Comparison of ENCODE assay signal across 26 mouse cellular contexts in the genomic region with DNA sequence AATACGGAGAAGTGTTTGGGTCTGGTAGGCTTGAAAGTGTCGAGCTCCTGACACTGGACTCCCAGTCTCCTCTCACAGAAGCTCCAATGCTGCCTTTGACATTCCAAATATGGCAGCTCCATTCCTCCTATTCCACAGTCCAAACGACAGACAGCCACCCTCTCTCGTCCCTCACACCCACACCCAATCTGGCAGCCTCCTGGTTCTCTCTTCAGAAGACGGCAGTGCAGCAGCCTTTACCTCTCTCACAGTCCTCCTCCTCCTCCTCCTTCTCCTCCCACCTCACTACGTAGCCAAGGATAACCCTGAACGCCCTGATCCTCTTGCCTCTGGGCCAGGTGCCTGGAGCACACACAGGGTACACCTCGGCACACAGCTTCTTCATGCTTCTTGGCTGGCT. TPM values are rescaled to one million over a fixed set of nuclear protein-coding genes. Genes with fewer than 3 reads are reported as not detected.
A peak's percentile ranks its signal among the peaks of the same experiment; 100 is the strongest.
DNase-seq lines count a peak whose midpoint lies in the region; ATAC-seq and TF ChIP-seq lines count a peak whose summit lies in the region.
"Had no signal": no experiment of that assay in that cellular context is flagged by ENCODE, and none has a peak within 500 bp of the region (broad histone marks: within the 10 kb centered on the region; RNA-seq: fewer than 3 reads in every experiment).

No protein-coding gene starts in this region.

- 92% methylated on average over 8 of the region's 8 CpGs for WGBS in intestine, postnatal 0 days

- H3K27ac ChIP-seq in intestine, postnatal 0 days (ENCODE audit: low read depth, low read length): no peak overlapping the region
- H3K27ac ChIP-seq: embryonic facial prominence, embryonic 13.5 days; heart, embryonic 15.5 days; limb, embryonic 12.5 days; liver, embryonic 14.5 days; lung, embryonic 15.5 days; midbrain, embryonic 12.5 days; neural tube, embryonic 12.5 days had no signal

- no peaks in the 10 kb centered on the region for H3K9me3 ChIP-seq in intestine, postnatal 0 days (ENCODE audit: control insufficient read depth)
- H3K9me3 ChIP-seq: embryonic facial prominence, embryonic 13.5 days; heart, embryonic 15.5 days; limb, embryonic 12.5 days; lung, embryonic 15.5 days; midbrain, embryonic 12.5 days; neural tube, embryonic 12.5 days had no signal

- no peak for TF ChIP-seq CTCF in intestine, postnatal 0 days (IDR thresholded peaks at IDR 0.05; ENCODE audit: low read depth)

- intact Hi-C loops in left cerebral cortex, postnatal 36 days (cut with DNase I): no loop called here

- H3K4me3 ChIP-seq in intestine, postnatal 0 days (ENCODE audit: low read depth, low read length): no peak overlapping the region
- H3K4me3 ChIP-seq: embryonic facial prominence, embryonic 13.5 days; heart, embryonic 15.5 days; limb, embryonic 12.5 days; lung, embryonic 15.5 days; midbrain, embryonic 12.5 days; neural tube, embryonic 12.5 days had no signal

- no peaks in the 10 kb centered on the region for H3K27me3 ChIP-seq in intestine, postnatal 0 days (replicated peaks; ENCODE audit: control insufficient read depth, insufficient read depth, low read length)
- H3K27me3 ChIP-seq: embryonic facial prominence, embryonic 13.5 days; heart, embryonic 15.5 days; limb, embryonic 12.5 days; lung, embryonic 15.5 days; midbrain, embryonic 12.5 days; neural tube, embryonic 12.5 days had no signal

- H3K4me1 ChIP-seq in intestine, postnatal 0 days (replicated peaks; ENCODE audit: control insufficient read depth, insufficient read depth, low read length): no peaks in the 10 kb centered on the region
- H3K4me1 ChIP-seq: embryonic facial prominence, embryonic 13.5 days; heart, embryonic 15.5 days; limb, embryonic 12.5 days; lung, embryonic 15.5 days; midbrain, embryonic 12.5 days; neural tube, embryonic 12.5 days had no signal

- peaks cover 89% of the 10 kb centered on the region for H3K36me3 ChIP-seq in intestine, postnatal 0 days (ENCODE audit: control insufficient read depth, insufficient read depth)

- H3K9ac ChIP-seq in intestine, postnatal 0 days (ENCODE audit: low read depth, low read length): no peak overlapping the region
- H3K9ac ChIP-seq: embryonic facial prominence, embryonic 13.5 days; heart, embryonic 15.5 days; limb, embryonic 12.5 days; liver, embryonic 14.5 days; lung, embryonic 15.5 days; midbrain, embryonic 12.5 days; neural tube, embryonic 12.5 days had no signal

- DNase-seq in frontal cortex, postnatal 10 days (ENCODE audit: low spot score in 2 of 2): no peak
- DNase-seq in testis, postnatal 10 days (ENCODE audit: low spot score): peak; percentile 30
- DNase-seq in testis, postnatal 14 days (ENCODE audit: low spot score): no peak
- peak; percentile 80 to 81 for DNase-seq in left cerebral cortex, postnatal 36 days (ENCODE audit: low spot score in 2 of 2)
- no peak for DNase-seq in cerebellum, adult 18-20 months
- DNase-seq in adrenal gland, postnatal 4 days (ENCODE audit: low spot score in 2 of 2): no peak
- DNase-seq: adrenal gland, adult 2 months; cerebellum, adult 9-11 months; gastrocnemius, postnatal 14 days; heart, postnatal 4 days; kidney, adult 11 months; thymus, postnatal 14 days had no signal

- peak; percentile 73 for ATAC-seq in frontal cortex, adult (ENCODE audit: low TSS enrichment)
- no peak for ATAC-seq in intestine, postnatal 0 days
- ATAC-seq: forebrain, embryonic 16.5 days; hindbrain, embryonic 16.5 days had no signal

- H3K4me2 ChIP-seq in intestine, postnatal 0 days (replicated peaks; ENCODE audit: low read depth): no peak overlapping the region
- H3K4me2 ChIP-seq: embryonic facial prominence, embryonic 13.5 days; heart, embryonic 15.5 days; limb, embryonic 12.5 days; lung, embryonic 15.5 days; midbrain, embryonic 12.5 days; neural tube, embryonic 12.5 days had no signal

RNA-seq across cellular contexts. Expression of gene Dnajc16, which starts 10.9 kb away (rescaled TPM):
- total RNA-seq in left cerebral cortex, postnatal 36 days (2021): 10 to 100 TPM; 39.7 to 41.9 TPM
- 3.3 and 3.9 TPM in 2 replicates for polyA plus RNA-seq in intestine, postnatal 0 days (2015; fragmentation: Nextera tagmentation; extraction: Ambion mirVana)
- 10 to 100 TPM; 19.8 to 20.1 TPM for total RNA-seq in adrenal gland, postnatal 4 days (2021)

RNA-seq across cellular contexts. Expression of gene Casp9, which starts 13.6 kb away (rescaled TPM):
- total RNA-seq in left cerebral cortex, postnatal 36 days (2021): 10 to 100 TPM; 20.9 to 26.9 TPM
- 13.4 and 15.7 TPM in 2 replicates for polyA plus RNA-seq in intestine, postnatal 0 days (2015; fragmentation: Nextera tagmentation; extraction: Ambion mirVana)
- 10 to 100 TPM; 31.5 to 32.4 TPM for total RNA-seq in adrenal gland, postnatal 4 days (2021)

RNA-seq across cellular contexts. Expression of gene Agmat, which starts 33.4 kb away (rescaled TPM):
- total RNA-seq in left cerebral cortex, postnatal 36 days (2021): 1 to 10 TPM; 1.1 to 1.3 TPM
- polyA plus RNA-seq in intestine, postnatal 0 days (2015; fragmentation: Nextera tagmentation; extraction: Ambion mirVana): 106 and 109 TPM in 2 replicates
- 10 to 100 TPM in 1 of 2 experiments, 1 to 10 TPM in 1; 4.9 to 13.6 TPM for total RNA-seq in adrenal gland, postnatal 4 days (2021)
- total RNA-seq: layer of hippocampus, postnatal 14 days; monocyte, adult 5-6 weeks had no signal
- polyA plus RNA-seq: embryonic facial prominence, embryonic 13.5 days; forebrain, embryonic 16.5 days; limb, embryonic 12.5 days; midbrain, embryonic 12.5 days; neural tube, embryonic 12.5 days had no signal

RNA-seq across cellular contexts. Expression of gene Cela2a, which starts 46.1 kb away (rescaled TPM):
- not detected for total RNA-seq in left cerebral cortex, postnatal 36 days (2021)
- polyA plus RNA-seq in intestine, postnatal 0 days (2015; fragmentation: Nextera tagmentation; extraction: Ambion mirVana): 35.6 and 65.3 TPM in 2 replicates
- total RNA-seq in adrenal gland, postnatal 4 days (2021): 1,000 to 10,000 TPM in 1 of 2 experiments, under 1 TPM in 1; 0.56 to 1,571 TPM
- total RNA-seq: adrenal gland, adult 2 months; gastrocnemius, postnatal 14 days; heart, postnatal 4 days; layer of hippocampus, postnatal 14 days; monocyte, adult 5-6 weeks had no signal
- polyA plus RNA-seq: embryonic facial prominence, embryonic 13.5 days; forebrain, embryonic 16.5 days; hindbrain, embryonic 16.5 days; kidney, embryonic 16.5 days; limb, embryonic 12.5 days; liver, embryonic 14.5 days; lung, embryonic 15.5 days; midbrain, embryonic 12.5 days; neural tube, embryonic 12.5 days had no signal

RNA-seq across cellular contexts. Expression of gene Ddi2, which starts 56.6 kb away (rescaled TPM):
- total RNA-seq in left cerebral cortex, postnatal 36 days (2021): 10 to 100 TPM; 39.4 to 44.1 TPM
- polyA plus RNA-seq in intestine, postnatal 0 days (2015; fragmentation: Nextera tagmentation; extraction: Ambion mirVana): 15.9 and 16.7 TPM in 2 replicates
- 10 to 100 TPM; 51.8 to 56.0 TPM for total RNA-seq in adrenal gland, postnatal 4 days (2021)

Comparison
In these comparisons a context has a peak if more than half of its experiments do, and no peak if none do; other contexts are left out.
1. DNase-seq: peak in testis, postnatal 10 days (single experiment) and left cerebral cortex, postnatal 36 days (2 of 2); none in frontal cortex, postnatal 10 days (0 of 2), testis, postnatal 14 days (single experiment), cerebellum, adult 18-20 months (0 of 2) and adrenal gland, postnatal 4 days (0 of 2).